Mouse (Mus musculus) embryo, embryonic 11.5 days (tissue): ENCODE results near the gene Serpinh1.

Source experiments
- DNase-seq: peaks from one replicate; pipeline ENCODE4 v3.0.0-alpha.2; 2012; ENCODE audit warnings: low read depth, low spot score

Gene Serpinh1

DNA sequence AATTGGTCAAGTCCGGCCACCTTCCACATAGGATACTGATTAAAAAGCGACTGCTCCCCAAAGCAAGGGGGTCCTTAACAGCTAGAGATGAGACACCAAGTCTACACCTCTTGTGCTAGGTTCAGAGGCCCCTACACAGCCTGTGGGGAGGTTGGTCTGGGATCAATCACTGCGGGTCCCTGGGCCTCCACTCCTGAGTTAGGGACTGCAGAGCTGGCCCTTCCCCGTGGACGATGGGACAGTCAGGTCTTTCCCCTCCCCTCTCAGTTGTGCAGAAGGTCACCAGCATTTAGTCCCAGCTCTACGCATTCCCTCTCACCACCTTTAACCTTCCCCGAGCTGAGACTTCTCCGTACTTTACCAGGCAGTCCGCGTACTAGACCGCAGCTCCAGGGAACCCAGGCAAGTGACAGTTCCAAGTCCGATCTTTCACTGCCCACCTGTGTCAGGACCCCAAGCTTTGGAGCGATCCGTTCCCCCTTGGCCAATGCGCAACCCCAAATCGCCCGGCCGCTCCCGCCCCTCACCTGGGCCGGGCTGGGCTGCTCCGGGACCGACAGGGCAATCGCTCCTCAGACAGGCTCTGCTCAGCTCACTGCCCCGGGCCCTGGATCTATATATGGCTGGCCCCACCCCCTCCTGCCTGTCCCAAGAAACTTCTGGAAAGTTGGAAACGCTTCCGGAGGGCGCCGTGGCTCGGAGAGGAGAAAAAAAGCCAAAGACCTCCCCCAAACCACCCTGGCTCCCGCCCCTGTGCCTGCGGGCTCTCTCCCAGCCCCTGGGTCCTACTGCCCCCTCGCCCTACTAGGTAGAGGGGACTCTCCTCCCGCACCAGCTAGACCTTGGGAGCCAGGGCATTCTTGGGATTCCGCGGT, at the start of gene Serpinh1:
TSS of gene Serpinh1 (minus strand) at position 714 of the 875 bp plus-strand sequence.
- DNase-seq, result peak; percentile 81

DNA sequence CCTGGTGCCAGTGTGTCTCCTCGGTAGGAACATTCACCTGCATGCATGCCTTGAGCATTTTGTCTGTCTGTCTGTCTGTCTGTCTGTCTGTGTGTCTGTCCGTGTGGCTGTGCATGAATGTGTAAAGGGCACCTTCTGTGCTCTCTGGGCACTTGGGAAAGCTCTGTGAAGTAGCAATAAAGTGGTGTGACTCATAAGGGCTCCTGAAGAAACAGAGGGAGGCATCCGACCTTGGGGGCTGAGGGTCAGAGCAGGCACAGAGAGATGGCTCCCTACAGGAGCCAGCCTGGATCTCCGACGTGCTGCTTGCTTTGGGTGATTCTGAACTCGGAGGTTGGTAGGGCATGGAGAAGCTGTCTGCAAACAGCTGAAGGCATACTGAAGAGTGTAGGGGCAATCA, 49.4 kb upstream of the Serpinh1 start:
- DNase-seq, result no peak

DNA sequence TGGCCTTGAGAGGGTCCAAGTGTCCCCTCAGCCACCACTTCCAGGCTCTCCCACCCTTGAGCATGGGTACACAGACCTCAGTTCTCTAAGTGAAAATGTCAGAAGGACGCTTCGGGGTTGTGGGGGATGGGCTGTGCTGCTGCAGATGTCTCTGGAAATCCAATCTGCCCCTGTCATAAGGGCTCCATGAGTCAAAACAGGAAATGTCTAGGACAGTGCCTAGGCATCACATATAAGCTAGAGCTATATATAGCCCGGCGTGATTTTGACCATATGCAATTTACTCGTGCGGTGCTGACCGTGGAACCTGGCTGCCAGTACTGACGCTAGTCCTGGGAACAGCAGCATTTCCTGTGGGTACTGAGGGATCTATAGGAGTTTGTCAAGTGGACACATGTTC, 48.3 kb upstream of the Serpinh1 start:
- no peak for DNase-seq

DNA sequence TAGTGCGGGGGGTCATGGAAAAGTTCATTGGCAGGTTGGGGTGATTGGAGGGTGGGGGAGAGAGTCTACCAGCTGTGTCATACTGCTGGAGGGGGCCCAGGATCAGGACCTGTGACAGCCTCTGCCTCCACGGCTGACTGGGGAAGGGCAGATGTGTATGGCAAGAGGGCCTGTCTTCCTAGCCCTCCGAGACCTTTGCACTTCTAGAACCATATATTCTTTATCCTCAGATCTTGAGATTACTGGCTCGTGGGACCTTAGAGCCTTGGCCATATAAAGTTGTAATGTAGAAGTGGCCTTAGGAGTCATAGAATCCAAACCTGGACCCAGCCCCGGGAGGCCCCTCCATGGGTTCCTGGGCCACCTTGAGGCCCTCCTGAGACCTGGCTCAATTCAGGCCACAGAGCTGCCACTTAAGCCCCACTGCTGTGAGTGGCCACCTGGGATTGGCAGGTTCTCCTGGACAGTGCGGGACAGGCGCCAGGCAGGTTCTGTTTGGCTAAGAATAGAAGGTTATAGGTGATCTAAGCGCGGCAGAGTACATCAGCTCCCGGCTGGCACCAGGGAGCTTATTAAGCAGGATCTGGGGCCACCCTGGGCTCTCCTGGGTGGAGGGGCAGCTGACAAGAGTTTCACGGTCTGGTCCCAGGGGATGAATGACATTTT, 44.1 kb upstream of the Serpinh1 start:
- no peak for DNase-seq

DNA sequence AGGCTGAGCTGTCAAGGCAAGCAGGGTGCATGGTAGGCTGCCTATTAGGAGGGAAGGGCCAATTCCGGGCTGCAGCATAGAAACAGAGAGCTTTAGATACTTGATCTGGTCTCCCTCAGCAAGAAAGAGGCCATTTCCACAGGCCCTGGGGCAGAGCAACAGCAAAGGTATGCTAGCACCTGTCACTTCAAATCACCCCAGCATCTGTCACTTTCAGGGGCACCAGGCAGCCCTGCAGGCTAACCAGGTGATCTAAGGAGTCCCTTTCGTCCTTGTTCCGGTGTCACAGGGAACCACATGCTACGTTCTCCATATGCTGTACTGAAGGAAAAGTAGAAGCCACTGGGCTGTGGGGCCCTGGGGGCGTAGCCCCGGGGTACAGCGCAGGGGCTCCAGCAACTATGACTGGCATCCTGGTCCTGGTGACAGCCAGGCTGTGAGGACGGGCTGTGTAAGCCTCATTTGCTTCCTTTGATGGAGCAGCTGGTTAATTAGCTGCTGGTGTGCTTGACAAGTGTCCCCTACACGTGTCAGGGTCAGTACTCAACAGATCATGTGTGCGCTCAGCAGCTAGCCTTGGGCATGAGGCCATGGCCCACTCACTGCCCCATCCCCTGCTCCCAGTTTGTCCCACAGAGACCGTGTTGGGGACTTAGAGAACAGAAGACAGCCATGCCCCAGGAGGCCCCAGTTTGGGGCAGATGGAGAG, 43.0 kb upstream of the Serpinh1 start:
- no peak for DNase-seq

DNA sequence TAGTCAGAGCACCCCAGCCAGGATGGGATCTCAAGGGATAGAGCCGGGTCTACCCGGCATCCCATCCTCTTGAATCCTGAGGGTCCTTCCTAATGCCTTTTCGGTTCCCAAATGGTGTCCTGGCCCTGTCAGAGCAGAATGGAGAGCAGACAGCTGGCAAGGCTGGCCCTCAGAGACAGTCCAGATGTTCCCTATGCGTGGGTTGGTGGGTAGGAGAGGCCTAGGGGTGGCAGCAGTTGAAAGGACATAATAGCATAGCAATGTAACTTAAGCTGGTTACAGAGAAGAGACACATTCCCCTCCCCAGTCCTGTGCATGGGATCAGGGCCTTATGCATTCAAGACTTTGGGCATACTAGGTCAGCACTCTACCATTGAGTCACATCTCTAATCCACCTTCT, 42.3 kb upstream of the Serpinh1 start:
- no peak for DNase-seq

DNA sequence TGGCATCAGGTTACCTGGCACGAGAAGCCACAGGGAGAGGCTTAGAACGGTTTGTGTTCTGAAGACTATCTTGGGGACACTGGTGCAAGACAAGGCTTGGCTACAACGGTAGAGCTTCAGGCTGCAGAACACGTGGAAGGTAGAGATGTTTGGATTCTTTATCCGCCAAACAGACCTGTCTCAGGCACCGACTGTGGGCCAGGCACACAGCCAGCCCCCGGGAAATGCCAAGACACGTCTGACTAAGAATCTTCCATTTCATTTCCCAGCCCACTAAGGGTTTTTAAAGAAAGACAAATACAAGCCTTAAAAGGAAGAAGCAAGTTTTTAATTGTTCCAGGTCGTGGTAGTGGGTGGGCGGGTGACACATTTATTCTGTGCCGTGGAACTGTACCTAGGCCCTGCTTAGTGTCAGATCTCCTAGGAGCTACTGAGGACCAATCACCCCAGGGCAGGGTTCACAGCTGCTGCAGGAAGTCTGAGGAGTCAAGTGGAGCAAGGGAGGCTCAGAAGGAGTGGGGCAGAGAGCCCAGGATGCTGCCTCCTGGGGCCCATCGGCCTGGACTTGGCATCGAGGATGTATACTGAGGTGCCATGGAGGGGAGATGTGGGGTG, 40.8 kb upstream of the Serpinh1 start:
- DNase-seq, result no peak

DNA sequence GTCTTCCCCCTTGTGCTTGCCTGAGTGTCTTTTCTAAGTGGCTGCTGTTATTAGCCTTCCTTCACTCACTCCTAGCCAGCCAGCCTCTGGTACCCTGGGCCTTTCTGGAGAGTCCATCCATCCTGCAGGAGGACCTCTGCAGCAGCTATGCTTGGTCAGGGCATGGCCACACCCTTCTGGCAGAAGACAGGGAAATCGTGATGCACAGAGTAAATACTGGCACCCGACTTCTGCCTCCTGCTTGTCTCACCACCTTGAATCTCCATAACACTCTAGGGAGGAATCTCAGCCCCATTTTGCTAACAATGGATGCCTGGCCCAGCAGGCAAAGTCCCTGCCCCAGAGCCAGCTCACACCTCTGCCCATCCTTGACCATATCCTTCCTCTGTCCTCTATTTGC, 39.7 kb upstream of the Serpinh1 start:
- no peak for DNase-seq

DNA sequence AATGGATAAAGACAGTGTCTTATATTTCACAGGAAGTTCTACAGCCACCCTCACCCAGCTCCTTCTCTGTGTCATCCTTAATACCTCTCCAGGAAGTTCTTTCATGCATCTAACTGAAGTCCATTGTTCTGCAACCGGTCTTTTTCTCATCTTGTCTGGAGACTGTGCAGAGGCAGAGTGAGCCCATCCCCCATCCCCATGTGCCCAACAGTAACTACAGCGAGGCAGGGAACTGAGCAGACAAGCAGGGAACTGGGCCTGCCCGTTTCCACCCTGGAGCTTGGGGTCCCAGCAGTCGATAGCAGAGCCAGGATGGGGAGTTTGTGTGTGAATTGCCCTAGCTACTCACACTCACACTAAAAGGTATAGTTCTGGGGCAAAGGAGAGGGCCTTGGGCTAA, 37.5 kb upstream of the Serpinh1 start:
- no peak for DNase-seq

DNA sequence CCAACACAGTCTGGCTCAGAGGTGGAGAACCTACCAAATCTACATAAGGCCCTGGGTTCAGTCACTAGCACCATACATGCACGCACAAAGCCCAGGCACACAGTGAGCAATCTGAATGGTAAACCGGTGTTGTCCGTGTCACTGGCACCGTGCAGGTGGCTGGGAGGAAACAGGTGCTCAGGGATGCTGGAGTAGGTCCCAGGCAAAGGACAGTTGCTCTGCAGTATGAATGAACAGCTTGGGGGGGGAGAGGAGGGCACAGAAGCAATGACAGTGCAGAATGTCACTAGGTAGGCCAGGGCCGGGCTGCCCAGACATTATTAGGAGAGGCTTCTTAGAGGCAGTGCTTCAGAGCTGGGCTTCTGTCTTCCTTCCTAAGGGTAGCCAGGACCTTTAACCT, 34.3 kb upstream of the Serpinh1 start:
- DNase-seq, result no peak

DNA sequence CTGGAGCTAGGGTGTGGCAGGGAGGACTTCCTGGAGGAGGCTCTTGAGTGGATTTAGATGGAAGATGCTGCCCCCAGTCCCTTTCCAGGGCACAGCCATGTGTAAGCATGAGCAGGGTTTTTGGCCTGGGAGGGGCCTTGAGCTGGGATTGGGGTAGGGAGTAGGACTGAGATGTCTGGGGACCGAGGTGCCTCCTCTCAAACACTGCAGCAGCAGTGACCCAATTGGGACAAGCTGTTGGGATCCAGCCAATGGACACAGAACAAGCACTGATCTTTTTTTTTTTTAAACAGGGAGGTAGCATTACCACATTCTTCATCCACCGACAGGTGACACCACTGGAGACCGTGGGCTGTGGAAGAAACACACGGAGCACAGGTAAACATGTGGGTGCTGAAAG, 33.8 kb upstream of the Serpinh1 start:
- DNase-seq, result no peak

DNA sequence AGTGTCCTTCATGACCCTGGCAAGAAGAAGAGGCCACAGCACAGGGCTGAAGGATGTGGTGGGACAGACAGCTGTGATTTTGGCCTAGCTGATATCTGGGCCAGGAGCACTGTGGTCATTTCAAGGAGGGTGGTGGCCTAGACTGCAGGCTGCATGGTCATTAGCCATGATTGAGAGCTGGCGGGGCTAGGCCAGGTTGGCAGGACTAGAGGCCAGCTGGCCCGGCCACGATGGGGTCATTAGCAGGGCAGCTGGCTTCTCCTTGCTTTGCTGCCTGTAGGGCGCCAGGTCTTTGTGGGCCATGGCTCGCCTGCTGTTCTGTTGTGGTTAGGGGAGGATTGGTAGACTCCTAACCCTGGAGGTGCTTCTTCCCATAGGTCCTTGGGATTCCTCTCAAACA, 33.0 kb upstream of the Serpinh1 start:
- no peak for DNase-seq

DNA sequence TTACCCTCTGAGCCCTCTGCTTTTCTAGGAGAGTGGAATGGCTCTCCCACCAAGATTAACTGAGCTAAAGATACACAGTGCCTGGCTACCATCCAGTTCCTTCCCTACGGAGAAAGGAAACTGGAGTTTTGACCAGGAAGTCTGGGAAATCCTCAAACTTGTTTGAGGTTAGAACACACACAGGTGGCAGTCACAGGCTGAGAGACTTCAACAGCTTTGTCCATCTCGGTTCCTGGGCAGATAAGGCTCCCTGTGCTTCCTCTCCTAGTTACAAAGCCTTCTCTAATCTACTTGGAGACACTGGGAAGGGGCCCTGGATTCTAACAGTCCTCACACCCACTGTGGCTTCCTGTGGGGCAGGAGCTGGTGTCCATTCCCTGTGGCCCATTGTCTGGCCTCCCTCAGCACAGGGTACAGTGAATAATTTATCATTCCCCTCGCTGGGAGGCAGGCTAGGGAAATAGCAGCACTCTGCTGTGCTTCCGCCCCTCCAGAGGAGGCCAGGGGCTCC, 31.1 kb upstream of the Serpinh1 start:
- no peak for DNase-seq

DNA sequence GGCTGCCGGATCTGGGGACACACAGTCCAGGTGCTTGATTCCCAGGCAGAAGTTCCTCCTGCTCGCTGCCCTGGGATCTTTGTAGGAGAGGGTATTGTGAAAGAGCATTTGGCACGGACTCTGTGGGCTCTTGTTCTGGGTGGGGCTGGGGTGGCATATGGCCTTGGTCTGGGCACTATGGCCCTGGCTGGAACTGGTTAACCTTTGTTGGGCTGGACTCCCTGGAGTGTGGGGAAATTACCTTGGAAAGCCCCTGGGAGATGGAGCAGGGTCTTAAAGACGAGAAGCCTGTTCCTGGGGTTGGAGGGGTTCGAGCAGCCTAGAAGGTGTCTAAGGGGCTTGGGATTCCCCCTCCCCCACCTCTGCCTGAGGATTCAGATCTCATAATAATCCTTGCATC, 30.2 kb upstream of the Serpinh1 start:
- DNase-seq, result no peak

DNA sequence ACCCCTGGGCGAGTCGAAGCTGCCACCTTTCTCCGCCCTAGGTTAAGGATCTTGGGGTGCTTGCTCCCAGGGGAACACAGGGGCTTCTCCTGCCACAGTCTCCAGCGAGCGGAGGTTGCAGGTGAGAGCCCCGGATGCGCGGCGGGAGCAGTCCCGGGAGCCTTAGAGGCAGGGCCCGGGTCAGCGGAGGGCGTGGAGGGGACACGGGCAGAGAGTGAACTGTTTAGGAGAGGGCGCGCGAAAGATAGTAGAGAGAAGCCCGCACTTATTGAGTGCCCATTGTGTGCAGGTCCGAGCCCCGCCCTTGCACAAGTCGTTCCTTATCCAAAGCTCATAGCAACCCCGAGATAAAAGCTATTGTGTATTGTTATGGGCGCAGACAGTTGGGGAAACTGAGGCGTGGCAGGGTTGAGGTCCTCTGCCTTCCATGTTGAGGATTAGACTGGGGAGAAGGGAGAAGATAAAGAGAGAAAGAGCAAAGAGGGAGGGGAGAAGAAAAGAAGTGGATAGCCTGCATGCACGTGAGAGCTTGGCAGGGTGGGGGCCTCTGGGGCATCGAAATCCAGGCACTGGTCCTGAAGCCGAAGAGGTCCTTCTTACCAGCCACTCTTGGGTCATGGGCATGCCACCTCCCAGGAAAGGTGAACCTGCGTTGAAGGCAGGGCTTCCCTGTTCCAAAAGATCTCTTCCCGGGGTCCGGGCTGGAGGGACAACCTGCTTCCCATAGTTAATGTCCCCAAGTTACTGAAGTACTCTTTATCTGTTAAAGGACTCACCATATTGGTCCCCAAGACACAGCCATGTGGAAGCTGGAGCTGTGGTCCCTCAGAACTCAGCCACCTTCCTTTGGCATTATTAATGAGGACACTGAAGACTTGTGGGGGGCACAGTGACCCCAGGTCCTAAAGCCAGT, 29.3 kb upstream of the Serpinh1 start:
- no peak for DNase-seq

DNA sequence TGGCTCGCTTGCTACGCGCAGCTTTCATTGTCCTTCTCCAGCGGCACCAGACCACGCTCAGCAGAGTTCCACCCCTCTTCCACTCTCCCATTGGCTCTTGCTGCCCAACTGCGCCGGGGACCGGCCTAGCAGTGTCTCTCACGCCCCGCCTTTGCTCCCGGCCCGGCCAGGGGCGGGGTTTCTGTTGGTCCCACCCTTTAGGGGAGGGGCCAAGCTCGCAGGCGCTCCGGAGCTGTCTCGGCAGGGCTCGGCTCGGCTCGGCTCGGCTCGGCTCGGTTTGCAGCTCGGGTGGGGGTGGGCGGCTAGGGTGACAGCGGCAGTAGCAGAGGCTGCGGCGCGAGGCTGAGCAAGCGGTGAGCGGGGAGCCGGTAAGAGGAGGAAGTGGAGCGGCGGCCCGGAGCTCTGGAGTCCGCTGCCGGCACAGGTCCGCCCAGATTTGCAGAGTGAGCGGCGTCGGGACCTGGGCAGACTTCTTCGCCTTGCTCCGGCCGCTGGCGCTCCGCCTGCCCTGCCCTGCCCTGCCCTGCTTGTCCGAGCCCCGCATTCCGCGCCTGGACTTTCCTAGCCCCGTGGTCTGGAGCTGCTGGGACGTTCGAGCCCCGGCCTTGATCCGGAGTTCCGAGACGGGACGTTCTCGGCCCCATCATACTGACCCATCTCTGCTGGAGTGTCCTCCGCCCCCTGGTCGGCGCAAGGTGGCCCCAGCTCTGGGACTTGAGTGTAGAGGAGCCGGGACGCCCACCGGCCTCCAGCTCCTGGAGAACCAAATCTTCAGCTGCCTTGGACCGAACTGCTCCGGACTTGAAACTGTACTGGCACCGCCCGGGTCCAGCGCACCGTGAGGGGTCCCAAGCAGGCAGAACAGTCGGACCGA, 28.4 kb upstream of the Serpinh1 start, which contains the start of gene Gdpd5:
TSS of gene Gdpd5 (plus strand) at position 201 of the 874 bp plus-strand sequence.
- DNase-seq, result peak; percentile 96

DNA sequence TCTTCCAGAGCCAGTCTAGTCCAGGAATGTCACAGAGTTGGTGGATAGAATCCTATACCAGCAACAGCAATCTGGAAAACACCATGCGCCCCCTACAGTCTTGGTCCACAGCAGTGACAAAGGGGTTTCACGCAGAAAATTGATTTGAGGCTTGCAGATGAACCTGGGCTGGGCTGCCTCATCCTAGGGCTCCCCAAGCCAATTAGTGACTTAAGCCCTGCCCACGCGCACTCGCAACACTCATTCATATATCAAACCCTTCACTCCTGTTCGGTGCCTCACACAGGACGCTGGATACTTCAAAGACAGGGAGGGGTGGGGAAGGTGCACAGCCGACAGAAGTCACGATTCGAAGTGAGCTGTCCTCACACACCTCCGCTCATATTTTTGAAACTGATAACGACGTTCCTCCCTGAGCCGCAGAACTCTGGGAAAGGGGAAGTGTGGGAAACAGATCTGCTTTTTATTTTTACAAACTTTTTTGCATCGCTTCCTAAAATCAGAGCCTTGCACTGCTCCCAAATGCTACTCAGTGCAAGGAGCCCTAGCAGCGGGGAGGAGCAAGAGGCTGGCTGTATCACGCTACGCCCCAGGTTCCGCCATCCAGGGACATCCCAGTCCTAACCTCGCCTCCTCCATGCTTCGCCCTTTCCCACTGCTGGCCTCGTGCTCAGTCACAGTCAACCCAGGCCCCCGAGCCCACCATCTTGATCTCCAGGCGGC, 27.6 kb upstream of the Serpinh1 start:
- peak; percentile 64 for DNase-seq

DNA sequence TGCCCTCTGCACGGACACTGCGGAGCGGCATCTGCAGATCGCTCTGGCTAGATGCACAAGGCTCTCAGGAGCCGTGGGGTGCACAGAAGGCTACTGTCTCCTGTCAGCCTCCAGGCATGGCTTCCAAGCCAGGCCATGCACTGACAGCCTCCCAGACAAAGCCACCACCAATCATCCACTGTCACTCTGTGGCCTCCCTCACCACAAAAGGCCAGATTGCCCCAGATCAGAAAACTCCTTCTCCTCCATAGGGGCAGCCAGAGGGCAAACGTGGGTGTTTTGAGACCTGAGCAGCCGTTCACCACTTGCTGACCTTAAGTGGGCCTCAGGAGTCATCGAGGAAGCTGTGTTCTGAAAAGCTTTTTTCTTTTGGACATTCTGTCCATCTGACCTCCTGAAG, 25.8 kb upstream of the Serpinh1 start:
- no peak for DNase-seq

DNA sequence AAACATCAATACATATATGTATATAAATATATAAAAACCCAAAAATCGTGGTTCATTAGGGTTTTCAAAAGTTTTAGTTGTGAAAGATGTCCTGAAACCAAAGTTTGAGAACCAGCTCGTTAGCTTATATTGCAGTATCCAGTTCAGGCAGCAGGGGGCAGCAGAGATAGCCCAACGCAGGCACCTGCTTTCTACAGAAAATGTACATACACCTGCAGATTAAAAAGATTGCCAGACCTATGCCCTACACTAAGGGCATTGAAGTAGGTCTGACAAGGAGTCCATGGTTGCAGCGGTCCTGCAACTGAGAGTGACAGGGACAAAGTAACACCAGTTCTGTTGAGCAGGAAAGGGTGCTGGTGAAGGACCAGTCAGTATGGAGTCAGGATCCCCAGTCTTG, 22.4 kb upstream of the Serpinh1 start:
- no peak for DNase-seq
